Mouse (Mus musculus) liver, embryonic 16.5 days (tissue): ENCODE data around the gene Rtn2. TPM values are rescaled to one million over a fixed set of nuclear protein-coding genes. Genes with fewer than 3 reads are reported as not detected.

Source experiments
- ATAC-seq: fragments of 200-750 bp; cut with Nextera tagmentation; 2 replicates; pipeline ENCODE4 v1.8.0; 2017; ENCODE audit warnings: low read depth, mild to moderate bottlenecking, moderate number of reproducible peaks, moderate library complexity
- H3K27ac ChIP-seq: fragments of 300-500 bp; sonication (generic); 2 replicates; pipeline ENCODE4 v1.5.1; 2014; ENCODE audit warnings: mild to moderate bottlenecking, low read length
- H3K27me3 ChIP-seq: fragments of 300-500 bp; sonication (generic); 2 replicates; pipeline ENCODE4 v1.6.1; 2014; ENCODE audit warnings: low read depth, low read length, mixed read lengths; ENCODE audit not compliant: control insufficient read depth, insufficient read depth
- H3K36me3 ChIP-seq: fragments of 300-500 bp; sonication (generic); 2 replicates; pipeline ENCODE4 v1.6.1; 2014; ENCODE audit warnings: mild to moderate bottlenecking; ENCODE audit not compliant: control insufficient read depth, insufficient read depth
- H3K4me1 ChIP-seq: fragments of 300-500 bp; sonication (generic); 2 replicates; pipeline ENCODE4 v1.6.1; 2014; ENCODE audit warnings: low read depth, low read length, mixed read lengths; ENCODE audit not compliant: control insufficient read depth
- H3K4me2 ChIP-seq: fragments of 300-500 bp; sonication (generic); 2 replicates; pipeline ENCODE4 v1.6.1; 2014; ENCODE audit warnings: low read depth, low read length, mixed read lengths
- H3K4me3 ChIP-seq: fragments of 300-500 bp; sonication (generic); 2 replicates; pipeline ENCODE4 v1.5.1; 2014; ENCODE audit warnings: low read depth, mild to moderate bottlenecking, low read length
- H3K9ac ChIP-seq: fragments of 300-500 bp; sonication (generic); 2 replicates; pipeline ENCODE4 v1.6.1; 2014; ENCODE audit warnings: low read depth, low read length
- H3K9me3 ChIP-seq: fragments of 300-500 bp; sonication (generic); replicated peaks from 2 replicates; pipeline ENCODE4 v1.6.1; 2016; ENCODE audit warnings: low read length; ENCODE audit not compliant: control insufficient read depth
- WGBS: fragments of 180-500 bp; shearing (Covaris S2); extraction: QIAGEN DNeasy Blood & Tissue Kit; methylation state at CpG from one replicate; pipeline ENCODE4 v1.1.7; 2014; ENCODE audit not compliant: insufficient replicate concordance; 5-methylcytosine and 5-hydroxymethylcytosine counted together
- polyA plus RNA-seq: library from polyadenylated mRNA; unstranded; fragments of >200 nt; fragmentation: Nextera tagmentation; extraction: Ambion mirVana; gene quantifications from 2 replicates; pipeline ENCODE4 v1.2.1, GENCODE M21; 2015

Rtn2 gene
- 2.9 and 4.1 TPM in 2 replicates for polyA plus RNA-seq

- no peak within 1 kb of the TSS; the same call in 1 of the 2 replicates for H3K27ac ChIP-seq
- H3K4me1 ChIP-seq: peaks cover 18% of the 10 kb centered on the region
- peak; percentile 89 for ATAC-seq
- H3K9me3 ChIP-seq: no peaks in the 10 kb centered on the region
- H3K4me3 ChIP-seq: peak within 1 kb of the TSS; percentile 64
- peaks cover 67% of the 10 kb centered on the region for H3K27me3 ChIP-seq
- H3K36me3 ChIP-seq: no peaks in the 10 kb centered on the region
- under 1% methylated on average over 36 of the region's 37 CpGs for WGBS
- H3K4me2 ChIP-seq: peak within 1 kb of the TSS; percentile 80
- H3K9ac ChIP-seq: peak within 1 kb of the TSS; percentile 48
Measured at GRCm38 (mm10) chr7:19282385-19282784, at the start of gene Rtn2. TSS of gene Rtn2 (plus strand) at chr7:19282624.

GRCm38 (mm10) chr7:19234652-19235051 is 47.8 kb upstream of the Rtn2 start:
- no peaks in the 10 kb centered on the region for H3K27me3 ChIP-seq
- H3K4me3 ChIP-seq: no peak overlapping the region
- H3K9ac ChIP-seq: no peak overlapping the region
- no peak overlapping the region for H3K27ac ChIP-seq
- H3K9me3 ChIP-seq: no peaks in the 10 kb centered on the region
- peaks cover 53% of the 10 kb centered on the region for H3K4me1 ChIP-seq
- WGBS: 66% methylated on average over 5 of the region's 5 CpGs
- no peak overlapping the region for H3K4me2 ChIP-seq
- H3K36me3 ChIP-seq: peaks cover 3% of the 10 kb centered on the region; the same call in 1 of the 2 replicates
- no peak for ATAC-seq

GRCm38 (mm10) chr7:19235092-19235671 is 47.2 kb upstream of the Rtn2 start:
- Histone ChIP-seq H3K4me2 (no peak overlapping the region), H3K4me1 (peaks cover 53% of the 10 kb centered on the region), H3K9me3 (no peaks in the 10 kb centered on the region), H3K27ac (no peak overlapping the region; the same call in 1 of the 2 replicates), H3K4me3 (no peak overlapping the region), H3K36me3 (peaks cover 3% of the 10 kb centered on the region; the same call in 1 of the 2 replicates), H3K9ac (no peak overlapping the region), H3K27me3 (no peaks in the 10 kb centered on the region)
- 60% methylated on average over 2 of the region's 2 CpGs for WGBS
- ATAC-seq: no peak

- Histone ChIP-seq H3K9ac (no peak overlapping the region; the same call in 1 of the 2 replicates), H3K9me3 (no peaks in the 10 kb centered on the region), H3K4me3 (no peak overlapping the region), H3K27ac (no peak overlapping the region), H3K27me3 (no peaks in the 10 kb centered on the region), H3K36me3 (peaks cover 3% of the 10 kb centered on the region; the same call in 1 of the 2 replicates), H3K4me1 (peaks cover 63% of the 10 kb centered on the region), H3K4me2 (no peak overlapping the region)
- no peak for ATAC-seq
- 74% methylated on average over 2 of the region's 2 CpGs for WGBS
Measured at GRCm38 (mm10) chr7:19236411-19236810, 46.0 kb upstream of the Rtn2 start.

- 94% methylated on average over 4 of the region's 4 CpGs for WGBS
- Histone ChIP-seq H3K4me1 (peaks cover 59% of the 10 kb centered on the region), H3K9me3 (no peaks in the 10 kb centered on the region), H3K4me2 (no peak overlapping the region), H3K27me3 (no peaks in the 10 kb centered on the region), H3K4me3 (no peak overlapping the region), H3K27ac (peak overlapping the region; percentile 39; the same call in 1 of the 2 replicates), H3K36me3 (peaks cover 3% of the 10 kb centered on the region; the same call in 1 of the 2 replicates), H3K9ac (no peak overlapping the region)
- no peak for ATAC-seq
Measured at GRCm38 (mm10) chr7:19238344-19238743, 44.1 kb upstream of the Rtn2 start.

- H3K4me3 ChIP-seq: peak overlapping the region; percentile 26; the same call in 1 of the 2 replicates
- H3K4me2 ChIP-seq: peak overlapping the region; percentile 60
- peak overlapping the region; percentile 35 for H3K9ac ChIP-seq
- H3K27me3 ChIP-seq: no peaks in the 10 kb centered on the region
- peak; percentile 88 for ATAC-seq
- no peaks in the 10 kb centered on the region; the same call in 1 of the 2 replicates for H3K36me3 ChIP-seq
- no peaks in the 10 kb centered on the region for H3K9me3 ChIP-seq
- H3K27ac ChIP-seq: peak overlapping the region; percentile 89
- H3K4me1 ChIP-seq: peaks cover 65% of the 10 kb centered on the region
- WGBS: 0% methylated on average over 1 of the region's 1 CpGs
Measured at GRCm38 (mm10) chr7:19239423-19239822, 43.0 kb upstream of the Rtn2 start.

- peak overlapping the region; percentile 60 for H3K4me2 ChIP-seq
- peak overlapping the region; percentile 35 for H3K9ac ChIP-seq
- H3K27me3 ChIP-seq: no peaks in the 10 kb centered on the region
- peak; percentile 91 for ATAC-seq
- peak overlapping the region; percentile 26 for H3K4me3 ChIP-seq
- no peaks in the 10 kb centered on the region; the same call in 1 of the 2 replicates for H3K36me3 ChIP-seq
- H3K9me3 ChIP-seq: no peaks in the 10 kb centered on the region
- peaks cover 66% of the 10 kb centered on the region for H3K4me1 ChIP-seq
- 14% methylated on average over 1 of the region's 4 CpGs for WGBS
- peak overlapping the region; percentile 89 for H3K27ac ChIP-seq
Measured at GRCm38 (mm10) chr7:19239986-19240385, 42.4 kb upstream of the Rtn2 start.

GRCm38 (mm10) chr7:19240905-19241463 is 41.4 kb upstream of the Rtn2 start:
- 0 out of 2 replicates have a peak overlapping the region, but pooled peaks have one; percentile 7 for H3K9ac ChIP-seq
- H3K9me3 ChIP-seq: no peaks in the 10 kb centered on the region
- peaks cover 3% of the 10 kb centered on the region for H3K36me3 ChIP-seq
- H3K4me2 ChIP-seq: no peak overlapping the region
- no peak for ATAC-seq
- no peak overlapping the region for H3K4me3 ChIP-seq
- no peaks in the 10 kb centered on the region for H3K27me3 ChIP-seq
- peak overlapping the region; percentile 69 for H3K27ac ChIP-seq
- H3K4me1 ChIP-seq: peaks cover 59% of the 10 kb centered on the region
- 82% methylated on average over 8 of the region's 8 CpGs for WGBS

GRCm38 (mm10) chr7:19242005-19242404 is 40.4 kb upstream of the Rtn2 start:
- H3K4me1 ChIP-seq: peaks cover 59% of the 10 kb centered on the region
- no peaks in the 10 kb centered on the region for H3K9me3 ChIP-seq
- no peak overlapping the region for H3K4me2 ChIP-seq
- no peak overlapping the region for H3K27ac ChIP-seq
- no peak overlapping the region for H3K4me3 ChIP-seq
- no peak for ATAC-seq
- H3K9ac ChIP-seq: no peak overlapping the region
- H3K36me3 ChIP-seq: peaks cover 3% of the 10 kb centered on the region
- 81% methylated on average over 1 of the region's 1 CpGs for WGBS
- H3K27me3 ChIP-seq: no peaks in the 10 kb centered on the region
